In the genomic region with DNA sequence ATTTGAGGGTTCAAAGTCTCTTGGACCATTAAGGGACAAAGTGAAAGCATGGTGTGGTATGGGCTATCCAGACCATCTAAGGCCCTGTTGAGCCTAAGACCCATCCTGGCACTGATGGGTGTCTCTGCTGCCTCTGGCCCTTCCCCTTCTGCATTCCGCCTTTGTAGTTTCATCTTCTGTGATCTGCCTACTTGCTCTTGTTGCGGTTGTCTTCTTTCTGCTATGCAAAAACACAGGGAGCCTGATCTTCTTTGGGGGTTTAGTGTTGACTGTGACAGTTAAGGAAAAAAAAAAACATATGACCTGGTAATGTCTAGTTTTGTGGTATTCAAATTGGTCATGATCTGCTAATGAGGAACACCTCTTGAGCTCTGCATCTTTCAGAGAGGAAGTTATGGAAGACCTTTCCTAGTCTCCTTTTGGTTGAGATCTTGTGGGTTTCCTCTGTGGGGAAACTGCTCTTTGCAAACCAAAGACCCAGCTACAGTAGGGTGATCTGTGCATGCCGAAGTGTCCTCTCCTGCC, we compare ENCODE assay signal across 1 mouse cellular context.
A peak's percentile ranks its signal among the peaks of the same experiment; 100 is the strongest.
TF ChIP-seq lines count a peak whose summit lies in the region.

No protein-coding gene starts in this region.

TF ChIP-seq in CH12.LX, 34 proteins besides CTCF, POLR2A, EP300 and RAD21 (continued from another document):
- peak; percentile 67 for TF ChIP-seq CHD2 (IDR thresholded peaks at IDR 0.05; ENCODE audit: low read length)
- TF ChIP-seq SIN3A (IDR thresholded peaks at IDR 0.05; ENCODE audit: low read length) = peak; percentile 69; the same call in 1 of the 2 replicates
